Mouse (Mus musculus) ES-E14 (cell line): Measurements from ENCODE around the gene Adad2. TPM values are rescaled to one million over a fixed set of nuclear protein-coding genes. Genes with fewer than 3 reads are reported as not detected.

ENCODE experiments used
- DNase-seq: peaks from one replicate; pipeline ENCODE4 v3.0.0-alpha.2; 2013; ENCODE audit warnings: low read depth, low spot score
- H3K27ac ChIP-seq: 2 replicates; pipeline ENCODE4 v1.5.1; 2012; ENCODE audit warnings: low read depth, mild to moderate bottlenecking, low read length, moderate library complexity, mixed read lengths; ENCODE audit not compliant: poor library complexity, insufficient read depth, severe bottlenecking
- H3K36me3 ChIP-seq: 2 replicates; pipeline ENCODE4 v1.6.1; 2012; ENCODE audit warnings: mild to moderate bottlenecking, low read length, moderate library complexity, mixed read lengths; ENCODE audit not compliant: control insufficient read depth, poor library complexity, insufficient read depth, severe bottlenecking
- H3K4me1 ChIP-seq, 2 experiments: fragments of 150-350 bp in 1 of 2; sonication (generic) in 1 of 2; 2 replicates each; pipeline ENCODE4 v1.6.1; 2012; ENCODE audit warnings: low read length in 2 of 2, mild to moderate bottlenecking in 1 of 2, mixed read lengths in 1 of 2; ENCODE audit not compliant: control insufficient read depth in 2 of 2, insufficient read depth in 2 of 2, poor library complexity in 1 of 2
- H3K4me3 ChIP-seq, 2 experiments: fragments of 150-350 bp in 1 of 2; sonication (generic) in 1 of 2; 2 replicates each; pipeline ENCODE4 v1.5.1; 2012; ENCODE audit warnings: low read length in 2 of 2, low read depth in 1 of 2, mild to moderate bottlenecking in 1 of 2, mixed read lengths in 1 of 2; ENCODE audit not compliant: insufficient read depth in 1 of 2, poor library complexity in 1 of 2, severe bottlenecking in 1 of 2
- H3K9ac ChIP-seq: 2 replicates; pipeline ENCODE4 v1.6.1; 2012; ENCODE audit warnings: low read depth, mild to moderate bottlenecking, low read length, mixed read lengths; ENCODE audit not compliant: poor library complexity, insufficient read depth, severe bottlenecking
- H3K9me3 ChIP-seq: fragments of 150-350 bp; sonication (generic); 2 replicates; pipeline ENCODE4 v1.6.1; 2012; ENCODE audit warnings: low read depth, mild to moderate bottlenecking, low read length; ENCODE audit not compliant: control insufficient read depth, insufficient read depth
- CHD2 ChIP-seq: IDR thresholded peaks from 2 replicates; pipeline ENCODE4 v1.6.1; 2014; ENCODE audit warnings: mild to moderate bottlenecking, low read depth, low read length, inconsistent platforms
- HCFC1 ChIP-seq: IDR thresholded peaks from 2 replicates; pipeline ENCODE4 v1.6.1; 2012; ENCODE audit warnings: low read length, inconsistent platforms, borderline replicate concordance; ENCODE audit not compliant: insufficient read depth
- MAFK ChIP-seq: IDR thresholded peaks from 2 replicates; pipeline ENCODE4 v1.6.1; 2014; ENCODE audit warnings: mild to moderate bottlenecking, low read depth, low read length, inconsistent platforms; ENCODE audit not compliant: insufficient read depth
- ZC3H11A ChIP-seq: IDR thresholded peaks from 2 replicates; pipeline ENCODE4 v1.6.1; 2012; ENCODE audit warnings: low read depth, mild to moderate bottlenecking, inconsistent platforms, low read length, borderline replicate concordance
- ZNF384 ChIP-seq: IDR thresholded peaks from 2 replicates; pipeline ENCODE4 v1.6.1; 2012; ENCODE audit warnings: low read depth, low read length, inconsistent platforms
- in situ Hi-C, 2 experiments: fragments of 600-800 bp; cut with MboI; formaldehyde crosslinking; loops; one replicate each; pipeline ENCODE4 v1.15.1; 2025; ENCODE audit warnings: low sequenced_read_pairs in 2 of 2, inconsistent platforms in 1 of 2; ENCODE audit not compliant: unreplicated experiment in 2 of 2
- total RNA-seq: library from RNA; depleted of rRNA; stranded (reverse); fragments of 300-350 nt; gene quantifications from 2 replicates; pipeline ENCODE4 v1.2.3, GENCODE M21; 2012

Adad2 gene
- total RNA-seq, 1 experiment = 6.8 TPM

- Histone ChIP-seq H3K4me3 (no peak overlapping the region), H3K9ac (no peak overlapping the region), H3K27ac (no peak overlapping the region), H3K36me3 (no peaks in the 10 kb centered on the region), H3K4me1 (no peaks in the 10 kb centered on the region), H3K9me3 (no peaks in the 10 kb centered on the region)
- TF ChIP-seq MAFK = no peak
- TF ChIP-seq CHD2 = no peak
- no peak for TF ChIP-seq ZNF384
- TF ChIP-seq HCFC1 = no peak
- no peak for TF ChIP-seq ZC3H11A
- in situ Hi-C loops = no loop called here
- DNase-seq = no peak
Measured at GRCm38 (mm10) chr8:119642960-119643359, 30.4 kb downstream of the Adad2 start.

GRCm38 (mm10) chr8:119644429-119644960 is 31.9 kb downstream of the Adad2 start:
- Histone ChIP-seq H3K4me1 (no peaks in the 10 kb centered on the region), H3K27ac (no peak overlapping the region), H3K9ac (no peak overlapping the region), H3K4me3 (no peak overlapping the region), H3K36me3 (no peaks in the 10 kb centered on the region), H3K9me3 (no peaks in the 10 kb centered on the region)
- no peak for TF ChIP-seq HCFC1
- DNase-seq = no peak
- in situ Hi-C loops = no loop called here

- no peak overlapping the region for H3K27ac ChIP-seq
- no peak for DNase-seq
- no peaks in the 10 kb centered on the region for H3K4me1 ChIP-seq
- no peak overlapping the region for H3K4me3 ChIP-seq
- TF ChIP-seq ZC3H11A (no peak), HCFC1 (no peak), MAFK (no peak), CHD2 (no peak), ZNF384 (no peak)
- no peak overlapping the region for H3K9ac ChIP-seq
- H3K9me3 ChIP-seq = no peaks in the 10 kb centered on the region
- in situ Hi-C loops = no loop called here
- H3K36me3 ChIP-seq = no peaks in the 10 kb centered on the region
Measured at GRCm38 (mm10) chr8:119644981-119645597, 32.5 kb downstream of the Adad2 start.

- H3K27ac ChIP-seq = no peak overlapping the region
- H3K4me1 ChIP-seq = no peaks in the 10 kb centered on the region
- TF ChIP-seq ZC3H11A = no peak
- TF ChIP-seq CHD2 = no peak
- TF ChIP-seq MAFK = no peak
- no peak for TF ChIP-seq ZNF384
- no peak overlapping the region for H3K9ac ChIP-seq
- DNase-seq = no peak
- in situ Hi-C loops = no loop called here
- no peaks in the 10 kb centered on the region for H3K9me3 ChIP-seq
- no peak overlapping the region for H3K4me3 ChIP-seq
- H3K36me3 ChIP-seq = no peaks in the 10 kb centered on the region
Measured at GRCm38 (mm10) chr8:119646197-119646596, 33.6 kb downstream of the Adad2 start.

- no peak overlapping the region for H3K9ac ChIP-seq
- no peak overlapping the region for H3K4me3 ChIP-seq
- no peaks in the 10 kb centered on the region for H3K36me3 ChIP-seq
- TF ChIP-seq MAFK = no peak
- TF ChIP-seq ZC3H11A = no peak
- no peak for TF ChIP-seq HCFC1
- no peak for TF ChIP-seq ZNF384
- no peak for TF ChIP-seq CHD2
- no peaks in the 10 kb centered on the region for H3K9me3 ChIP-seq
- no peak overlapping the region for H3K27ac ChIP-seq
- in situ Hi-C loops = no loop called here
- no peak for DNase-seq
- no peaks in the 10 kb centered on the region for H3K4me1 ChIP-seq
Measured at GRCm38 (mm10) chr8:119646846-119647245, 34.3 kb downstream of the Adad2 start.
